Mouse (Mus musculus): ENCODE data around the gene Cntnap5a. TPM values are rescaled to one million over a fixed set of nuclear protein-coding genes. Genes with fewer than 3 reads are reported as not detected.

The Cntnap5a gene
- polyA plus RNA-seq (2015; fragmentation: Nextera tagmentation; extraction: Ambion mirVana), result not detected in 2 replicates

DNA sequence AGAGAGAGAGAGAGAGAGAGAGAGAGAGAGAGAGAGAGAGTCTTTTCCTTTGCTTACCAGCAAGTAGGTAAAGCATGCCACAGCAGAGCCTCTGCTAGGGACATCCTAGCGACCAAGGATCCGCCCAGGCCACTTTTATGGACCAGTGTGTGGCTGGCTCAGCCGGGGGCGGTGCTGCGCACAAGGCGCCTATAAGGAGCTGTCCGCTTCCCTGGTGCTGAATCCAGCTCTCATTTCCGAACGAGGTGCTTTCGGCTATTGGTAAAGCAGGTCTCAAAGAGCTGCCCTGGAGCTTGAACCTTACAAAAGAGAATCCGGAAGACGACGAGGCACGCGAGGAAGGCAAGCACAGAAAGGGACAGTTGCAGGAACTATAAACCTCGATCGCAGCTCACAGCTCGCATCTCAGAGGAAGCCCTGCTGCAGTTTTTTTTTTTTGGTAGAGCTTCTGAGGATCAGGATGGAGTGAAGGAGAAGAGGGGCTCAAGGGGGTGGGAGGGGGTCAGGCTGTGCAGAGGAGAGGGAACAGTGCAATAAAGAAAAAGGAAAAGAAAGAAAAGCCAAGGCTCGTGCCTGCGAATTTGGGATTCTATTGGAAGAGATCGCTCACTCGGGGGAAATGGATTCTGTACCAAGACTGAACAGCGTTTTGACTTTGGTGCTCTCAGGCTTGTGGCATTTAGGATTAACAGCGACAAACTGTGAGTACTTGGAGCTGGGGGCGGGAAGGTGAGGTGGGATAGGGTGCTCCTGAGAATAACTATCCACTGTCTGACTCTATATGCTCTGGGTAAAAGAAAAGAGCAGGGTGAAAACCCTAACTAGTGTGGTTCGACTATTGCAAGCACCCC, at the start of gene Cntnap5a:
Gene Cntnap5a (plus strand): TSS at position 239 of the 851 bp plus-strand sequence.
- no peak for ATAC-seq (ENCODE audit: insufficient read depth)
- 12% methylated on average over 26 of the region's 26 CpGs for WGBS (ENCODE audit: insufficient replicate concordance)

DNA sequence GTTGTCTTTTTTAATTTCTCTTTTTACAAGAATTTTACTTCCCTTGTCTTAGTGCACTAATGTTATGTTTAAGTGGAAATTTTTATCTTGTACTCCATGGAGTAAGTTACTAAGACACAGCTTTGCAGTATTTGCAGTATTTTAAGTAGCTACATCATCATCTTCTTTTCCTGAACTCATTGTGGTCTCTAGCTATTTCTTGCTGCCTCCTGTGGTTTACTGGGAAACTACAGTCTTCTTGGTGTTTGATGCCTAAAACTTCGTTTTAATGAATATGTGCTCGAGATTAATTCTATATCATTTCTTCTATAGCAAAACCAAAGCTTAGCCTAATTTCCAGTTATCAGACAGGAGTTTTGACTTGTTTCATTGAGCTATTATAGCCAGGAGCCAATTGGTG, 37.6 kb upstream of the Cntnap5a start:
- Histone ChIP-seq H3K36me3 (replicated peaks) (no peaks in the 10 kb centered on the region), H3K9me3 (replicated peaks) (no peaks in the 10 kb centered on the region), H3K27ac (replicated peaks) (no peak overlapping the region), H3K4me3 (replicated peaks) (no peak overlapping the region), H3K9ac (no peak overlapping the region), H3K27me3 (no peaks in the 10 kb centered on the region), H3K4me1 (replicated peaks) (no peaks in the 10 kb centered on the region), H3K4me2 (no peak overlapping the region)
- ATAC-seq (ENCODE audit: insufficient read depth), result no peak
- 45% methylated on average over 2 of the region's 2 CpGs for WGBS (ENCODE audit: insufficient replicate concordance)

More for the DNA sequence above, at the start of gene Cntnap5a:
- Histone ChIP-seq H3K9ac (no peak within 1 kb of the TSS), H3K27ac (replicated peaks) (no peak within 1 kb of the TSS), H3K9me3 (replicated peaks) (no peaks in the 10 kb centered on the region), H3K4me3 (replicated peaks) (no peak within 1 kb of the TSS), H3K36me3 (replicated peaks) (no peaks in the 10 kb centered on the region), H3K4me1 (replicated peaks) (no peaks in the 10 kb centered on the region), H3K27me3 (no peaks in the 10 kb centered on the region), H3K4me2 (no peak within 1 kb of the TSS)

DNA sequence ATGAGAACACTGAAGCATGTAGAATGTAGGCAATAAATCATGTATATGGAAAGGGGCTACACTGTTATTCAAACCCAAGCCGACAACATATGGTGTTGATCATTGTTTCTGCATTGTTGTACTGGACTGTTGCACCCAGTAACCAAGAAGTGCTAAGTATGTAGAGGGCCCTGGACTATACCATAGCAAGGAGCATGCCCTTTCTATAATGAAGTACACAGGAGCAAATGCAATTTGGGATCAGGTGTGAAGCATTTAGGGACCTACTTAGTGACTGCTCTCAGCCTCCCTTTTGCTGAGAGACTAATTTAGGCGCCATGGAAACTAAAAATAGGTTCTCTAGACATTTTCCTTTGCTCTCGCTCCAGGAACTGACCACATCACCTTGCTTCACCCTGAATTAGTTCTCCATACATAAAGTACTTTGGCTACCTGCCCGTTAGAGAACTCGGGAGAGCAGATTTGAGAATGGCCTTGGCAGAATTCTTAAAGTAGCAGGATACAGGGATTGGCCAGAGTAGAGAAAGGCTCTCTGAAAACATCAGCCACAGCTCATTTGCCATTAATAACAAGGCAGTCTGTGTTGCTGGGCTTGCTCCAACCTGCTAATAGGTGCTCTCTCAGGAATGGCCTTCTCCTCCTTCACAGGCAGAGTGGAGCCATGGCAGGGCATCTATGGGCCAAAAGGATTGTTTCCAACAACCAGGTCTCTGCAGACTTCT, 26.1 kb upstream of the Cntnap5a start:
- Histone ChIP-seq H3K27me3 (no peaks in the 10 kb centered on the region), H3K36me3 (replicated peaks) (no peaks in the 10 kb centered on the region), H3K9ac (no peak overlapping the region), H3K9me3 (replicated peaks) (no peaks in the 10 kb centered on the region), H3K4me3 (replicated peaks) (no peak overlapping the region), H3K27ac (replicated peaks) (no peak overlapping the region), H3K4me1 (replicated peaks) (no peaks in the 10 kb centered on the region), H3K4me2 (no peak overlapping the region)
- 58% methylated on average over 5 of the region's 5 CpGs for WGBS (ENCODE audit: insufficient replicate concordance)
- no peak for ATAC-seq (ENCODE audit: insufficient read depth)

DNA sequence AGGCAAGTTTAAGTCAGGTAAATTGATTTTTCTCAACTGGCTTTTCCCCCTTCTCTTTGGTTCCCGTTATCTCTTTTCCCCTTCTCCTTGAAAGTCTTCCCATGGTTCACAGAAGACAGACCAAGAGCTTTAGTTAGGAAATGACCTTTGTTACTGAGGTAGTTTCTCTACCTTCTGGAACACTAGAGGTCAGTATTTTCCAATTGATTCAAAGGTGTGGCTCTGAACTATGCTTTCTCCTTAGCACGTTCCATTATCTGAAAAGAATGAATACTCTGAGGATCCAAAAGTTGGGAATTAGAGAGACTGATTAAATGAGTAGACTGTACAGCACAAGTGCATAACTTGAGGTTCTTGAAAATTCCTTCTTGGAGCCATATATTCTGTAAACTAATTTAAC, 1.9 kb downstream of the Cntnap5a start:
- Histone ChIP-seq H3K36me3 (replicated peaks) (no peaks in the 10 kb centered on the region), H3K9me3 (replicated peaks) (no peaks in the 10 kb centered on the region), H3K9ac (no peak overlapping the region), H3K4me3 (replicated peaks) (no peak overlapping the region), H3K4me2 (no peak overlapping the region), H3K4me1 (replicated peaks) (no peaks in the 10 kb centered on the region), H3K27me3 (no peaks in the 10 kb centered on the region), H3K27ac (replicated peaks) (no peak overlapping the region)
- 27% methylated on average over 2 of the region's 2 CpGs for WGBS (ENCODE audit: insufficient replicate concordance)
- ATAC-seq (ENCODE audit: insufficient read depth), result no peak

DNA sequence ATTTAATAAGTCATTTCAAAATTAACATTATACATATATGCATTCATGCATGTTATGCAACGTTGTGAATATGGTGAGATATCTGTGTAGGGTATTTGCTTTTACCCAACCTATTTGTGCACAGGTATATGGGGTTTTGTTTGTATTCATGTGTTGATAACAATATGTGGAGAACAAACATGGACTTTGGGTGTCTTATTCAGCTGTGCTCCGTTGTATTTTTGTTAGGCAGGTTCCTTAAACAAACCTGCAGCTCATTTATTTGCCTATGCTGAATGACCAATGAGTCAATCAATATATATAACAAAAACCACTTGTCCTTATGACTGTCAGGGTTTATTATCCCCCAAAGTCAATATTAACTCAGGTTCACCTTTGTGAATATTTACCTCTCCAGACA, 15.2 kb downstream of the Cntnap5a start:
- 38% methylated on average over 2 of the region's 2 CpGs for WGBS (ENCODE audit: insufficient replicate concordance)
- ATAC-seq (ENCODE audit: insufficient read depth), result no peak
- no peak overlapping the region for H3K4me2 ChIP-seq
- H3K27me3 ChIP-seq, result no peaks in the 10 kb centered on the region
- no peak overlapping the region for H3K27ac ChIP-seq (replicated peaks)
- no peak overlapping the region for H3K9ac ChIP-seq
- no peak overlapping the region for H3K4me3 ChIP-seq (replicated peaks)
- no peaks in the 10 kb centered on the region for H3K9me3 ChIP-seq (replicated peaks)
- no peaks in the 10 kb centered on the region for H3K36me3 ChIP-seq (replicated peaks)
- H3K4me1 ChIP-seq (replicated peaks), result no peaks in the 10 kb centered on the region

DNA sequence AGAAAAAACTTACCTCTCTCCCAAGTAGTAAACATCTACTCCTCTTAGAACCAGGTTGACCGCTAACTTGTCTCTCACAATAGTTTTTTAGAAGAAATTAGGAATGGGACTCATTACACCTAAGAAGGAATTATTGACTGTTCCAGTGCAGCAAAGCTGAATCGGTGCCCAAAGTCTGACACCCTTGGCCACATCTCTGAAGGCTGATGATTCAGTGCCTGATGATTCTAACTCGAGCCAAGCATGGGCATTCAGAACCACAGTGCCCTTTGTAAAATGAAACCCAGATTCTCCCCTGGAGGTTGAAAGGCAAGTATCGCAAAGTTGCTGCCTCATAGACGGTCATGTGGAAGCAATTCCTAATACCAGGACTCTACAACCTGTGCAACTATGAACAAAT, 58.0 kb downstream of the Cntnap5a start:
- no peak for ATAC-seq (ENCODE audit: insufficient read depth)
- H3K9me3 ChIP-seq (replicated peaks), result no peaks in the 10 kb centered on the region
- H3K27ac ChIP-seq (replicated peaks), result no peak overlapping the region
- no peaks in the 10 kb centered on the region for H3K36me3 ChIP-seq (replicated peaks)
- no peaks in the 10 kb centered on the region for H3K4me1 ChIP-seq (replicated peaks)
- WGBS (ENCODE audit: insufficient replicate concordance), result 69% methylated on average over 5 of the region's 5 CpGs
- no peak overlapping the region for H3K4me2 ChIP-seq
- H3K9ac ChIP-seq, result no peak overlapping the region
- no peaks in the 10 kb centered on the region for H3K27me3 ChIP-seq
- no peak overlapping the region for H3K4me3 ChIP-seq (replicated peaks)

DNA sequence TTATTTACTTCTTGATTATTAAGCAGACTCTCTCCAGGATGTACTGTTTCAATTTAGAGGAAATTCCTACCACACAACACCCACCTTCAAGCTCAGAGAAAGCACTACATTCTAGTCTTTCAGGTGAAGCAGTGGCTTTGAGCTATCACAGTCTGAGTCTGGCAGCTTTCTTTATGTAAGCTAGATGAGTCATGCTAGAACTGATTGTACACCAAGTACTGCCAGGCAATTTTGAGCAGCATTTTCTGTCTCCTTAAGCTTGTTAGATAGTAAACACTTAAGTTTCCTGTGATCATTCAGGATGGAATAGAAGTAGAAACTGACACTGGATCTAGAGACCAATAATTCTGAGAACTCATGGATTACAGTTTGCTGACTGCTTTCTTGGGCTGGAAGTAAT, 61.0 kb downstream of the Cntnap5a start:
- no peaks in the 10 kb centered on the region for H3K36me3 ChIP-seq (replicated peaks)
- H3K4me3 ChIP-seq (replicated peaks), result no peak overlapping the region
- H3K4me2 ChIP-seq, result no peak overlapping the region
- H3K27me3 ChIP-seq, result no peaks in the 10 kb centered on the region
- H3K4me1 ChIP-seq (replicated peaks), result no peaks in the 10 kb centered on the region
- ATAC-seq (ENCODE audit: insufficient read depth), result no peak
- no peak overlapping the region for H3K9ac ChIP-seq
- H3K9me3 ChIP-seq (replicated peaks), result no peaks in the 10 kb centered on the region
- no peak overlapping the region for H3K27ac ChIP-seq (replicated peaks)

DNA sequence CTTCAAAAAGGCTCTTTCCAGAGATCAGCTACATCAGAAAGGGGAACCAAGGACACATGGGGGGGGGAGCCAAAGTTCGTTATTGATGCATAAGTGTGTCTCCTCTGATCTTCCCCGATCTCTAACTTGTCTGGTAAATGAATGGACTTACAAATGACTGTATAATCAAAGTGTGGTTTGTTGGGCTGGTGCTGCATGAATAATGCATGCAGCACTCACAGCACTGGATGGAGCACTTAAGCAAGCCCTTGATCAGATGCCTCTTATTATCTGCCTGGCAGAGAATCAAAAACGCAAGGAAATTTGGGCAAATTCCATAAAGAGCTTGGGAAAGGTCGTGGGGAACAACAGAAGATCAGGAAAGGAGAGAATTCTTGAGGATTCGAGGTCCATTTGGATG, 100.2 kb downstream of the Cntnap5a start:
- ATAC-seq (ENCODE audit: insufficient read depth), result no peak
- Histone ChIP-seq H3K9me3 (replicated peaks) (no peaks in the 10 kb centered on the region), H3K27ac (replicated peaks) (no peak overlapping the region), H3K9ac (no peak overlapping the region), H3K4me3 (replicated peaks) (no peak overlapping the region), H3K36me3 (replicated peaks) (no peaks in the 10 kb centered on the region), H3K27me3 (no peaks in the 10 kb centered on the region), H3K4me2 (no peak overlapping the region), H3K4me1 (replicated peaks) (no peaks in the 10 kb centered on the region)
- 41% methylated on average over 5 of the region's 5 CpGs for WGBS (ENCODE audit: insufficient replicate concordance)

DNA sequence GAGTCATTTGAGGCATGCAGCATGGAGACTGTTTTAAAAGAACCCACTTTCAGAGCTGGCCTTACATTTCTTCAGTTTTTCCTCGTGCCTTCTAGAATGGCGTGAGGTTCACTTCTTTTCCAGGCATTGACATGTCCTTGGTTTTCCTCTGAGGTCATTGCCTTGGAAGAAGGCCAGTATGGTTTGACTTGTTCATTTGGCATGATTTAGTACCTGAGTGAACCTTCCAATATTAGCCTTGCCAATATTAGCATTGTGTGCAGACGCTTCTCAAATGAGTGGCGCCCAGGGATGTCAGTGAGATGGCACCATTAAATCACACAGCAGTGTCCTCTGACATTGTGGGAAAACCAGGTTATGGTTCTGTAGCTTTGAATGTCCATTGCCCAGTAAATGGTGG, 158.0 kb downstream of the Cntnap5a start:
- ATAC-seq (ENCODE audit: insufficient read depth), result no peak
- Histone ChIP-seq H3K27ac (replicated peaks) (no peak overlapping the region), H3K9ac (no peak overlapping the region), H3K36me3 (replicated peaks) (no peaks in the 10 kb centered on the region), H3K4me3 (replicated peaks) (no peak overlapping the region), H3K27me3 (no peaks in the 10 kb centered on the region), H3K9me3 (replicated peaks) (no peaks in the 10 kb centered on the region), H3K4me2 (no peak overlapping the region), H3K4me1 (replicated peaks) (no peaks in the 10 kb centered on the region)
- 66% methylated on average over 4 of the region's 4 CpGs for WGBS (ENCODE audit: insufficient replicate concordance)

DNA sequence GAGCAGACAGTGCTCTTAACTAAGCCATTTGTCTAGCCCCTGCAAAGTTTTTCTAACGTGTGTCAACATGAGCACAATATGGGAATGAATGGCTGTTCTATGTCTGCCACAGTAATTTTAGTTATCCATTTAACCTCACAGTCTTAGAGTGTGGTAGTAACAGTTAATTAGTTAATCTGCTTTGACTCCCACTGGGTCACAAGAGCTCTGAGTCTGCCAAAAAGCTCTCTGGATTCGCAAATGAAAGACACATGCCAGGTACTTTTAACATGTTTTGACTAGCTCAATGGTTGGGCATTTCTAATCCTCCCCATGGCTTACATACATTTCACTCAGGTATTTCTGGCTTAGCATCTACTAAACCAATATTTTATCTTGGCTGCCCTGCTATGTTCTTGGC, 163.0 kb downstream of the Cntnap5a start:
- WGBS (ENCODE audit: insufficient replicate concordance), result 42% methylated on average over 2 of the region's 2 CpGs
- no peak overlapping the region for H3K4me3 ChIP-seq (replicated peaks)
- no peaks in the 10 kb centered on the region for H3K9me3 ChIP-seq (replicated peaks)
- H3K36me3 ChIP-seq (replicated peaks), result no peaks in the 10 kb centered on the region
- H3K27ac ChIP-seq (replicated peaks), result no peak overlapping the region
- no peak overlapping the region for H3K4me2 ChIP-seq
- no peak for ATAC-seq (ENCODE audit: insufficient read depth)
- H3K27me3 ChIP-seq, result no peaks in the 10 kb centered on the region
- no peaks in the 10 kb centered on the region for H3K4me1 ChIP-seq (replicated peaks)
- H3K9ac ChIP-seq, result no peak overlapping the region

DNA sequence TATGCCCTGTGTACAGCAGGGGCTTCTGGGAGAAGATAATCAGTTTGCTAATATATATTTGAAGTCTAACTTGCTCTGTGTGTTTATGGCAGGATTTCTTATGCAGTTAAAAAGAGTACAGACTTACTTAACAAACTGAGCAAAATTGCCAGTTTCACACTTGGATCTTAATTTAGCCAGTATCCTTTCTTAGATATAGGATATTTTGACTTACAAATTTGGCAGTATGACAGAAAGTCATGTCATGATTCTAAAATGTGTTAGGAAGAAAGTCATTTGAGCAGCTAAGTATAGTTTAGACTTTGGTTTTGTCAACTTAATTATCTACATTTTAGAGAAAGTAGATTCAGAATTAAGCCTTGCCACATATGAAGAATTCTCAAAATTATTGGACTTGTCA, 167.7 kb downstream of the Cntnap5a start:
- no peak for ATAC-seq (ENCODE audit: insufficient read depth)
- Histone ChIP-seq H3K9ac (no peak overlapping the region), H3K4me1 (replicated peaks) (no peaks in the 10 kb centered on the region), H3K9me3 (replicated peaks) (no peaks in the 10 kb centered on the region), H3K4me2 (no peak overlapping the region), H3K4me3 (replicated peaks) (no peak overlapping the region), H3K27me3 (no peaks in the 10 kb centered on the region), H3K36me3 (replicated peaks) (no peaks in the 10 kb centered on the region), H3K27ac (replicated peaks) (no peak overlapping the region)

Measured in liver, embryonic 15.5 days (tissue).